Mouse (Mus musculus): ENCODE results near the gene Mansc4. TPM values are rescaled to one million over a fixed set of nuclear protein-coding genes. Genes with fewer than 3 reads are reported as not detected.

The Mansc4 gene
- polyA plus RNA-seq, 1 experiment from 2014 or later = 0.24 TPM

DNA sequence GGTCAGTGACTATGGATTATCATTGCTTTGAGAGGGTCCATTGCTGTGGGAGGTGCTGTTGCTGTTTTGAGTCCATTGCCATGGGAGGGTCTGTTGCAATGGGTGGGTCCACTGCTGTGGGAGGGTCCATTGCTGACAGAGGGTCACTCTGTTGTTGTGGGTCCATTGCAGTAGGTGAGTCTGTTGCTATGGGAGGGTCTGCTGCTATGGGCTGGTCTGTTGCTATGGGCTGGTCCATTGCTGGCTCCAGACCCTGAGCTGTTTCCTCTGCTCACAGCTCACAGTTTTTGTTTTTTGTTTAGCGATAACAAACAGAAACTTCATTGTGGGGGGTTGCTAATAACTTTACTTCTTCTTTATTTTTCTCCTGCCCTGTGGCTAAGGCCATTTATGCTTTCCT lies 18.7 kb upstream of the Mansc4 start:
- Histone ChIP-seq H3K9ac (ENCODE audit: low read length) (no peak overlapping the region), H3K27me3 (ENCODE audit: control insufficient read depth, insufficient read depth, low read length) (no peaks in the 10 kb centered on the region), H3K4me3 (ENCODE audit: control insufficient read depth in 1 of 2, insufficient read depth in 1 of 2, low read depth in 1 of 2, low read length in 2 of 2) (no peak overlapping the region), H3K36me3 (ENCODE audit: control insufficient read depth, insufficient read depth, low read length) (peaks cover 61% of the 10 kb centered on the region), H3K9me3 (ENCODE audit: control insufficient read depth, low read length) (no peaks in the 10 kb centered on the region), H3K4me1 (ENCODE audit: control insufficient read depth in 2 of 2, insufficient read depth in 2 of 2, low read length in 2 of 2) (peaks cover 7 to 11% of the 10 kb centered on the region in 2 experiments; a peak in 3 of 4 replicates), H3K27ac (replicated peaks in 1 of 2; ENCODE audit: control insufficient read depth in 1 of 2, insufficient read depth in 1 of 2, low read depth in 2 of 2, low read length in 2 of 2) (no peak overlapping the region), H3K4me2 (ENCODE audit: low read length) (no peak overlapping the region)
- ATAC-seq (ENCODE audit: insufficient number of reproducible peaks, insufficient read depth, low FRiP score, low read depth) = no peak
- 93% methylated on average over 1 of the region's 1 CpGs for WGBS

DNA sequence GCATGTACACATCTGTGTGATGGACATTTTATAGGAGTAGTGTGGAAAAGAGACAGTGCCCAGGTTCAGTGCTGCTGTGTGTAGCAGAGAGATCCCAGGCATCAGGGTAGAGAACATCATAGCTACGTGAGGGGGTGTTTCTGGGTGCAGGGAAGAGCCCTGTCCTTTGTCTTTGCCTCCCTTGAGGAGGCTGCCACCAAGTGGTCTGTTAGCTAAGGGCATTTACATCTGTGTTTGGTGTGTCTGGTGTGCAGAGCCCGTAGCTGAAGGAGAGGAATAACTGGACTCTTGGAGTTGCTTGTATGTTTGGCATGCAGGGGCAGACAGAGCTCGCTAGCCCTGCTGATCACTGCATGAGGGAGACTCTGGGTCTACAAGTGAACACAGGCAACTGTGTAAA lies 15.5 kb upstream of the Mansc4 start:
- no peak overlapping the region for H3K4me3 ChIP-seq (ENCODE audit: control insufficient read depth in 1 of 2, insufficient read depth in 1 of 2, low read depth in 1 of 2, low read length in 2 of 2)
- H3K27ac ChIP-seq (replicated peaks in 1 of 2; ENCODE audit: control insufficient read depth in 1 of 2, insufficient read depth in 1 of 2, low read depth in 2 of 2, low read length in 2 of 2) = no peak overlapping the region
- peaks cover 39% of the 10 kb centered on the region for H3K36me3 ChIP-seq (ENCODE audit: control insufficient read depth, insufficient read depth, low read length)
- H3K4me1 ChIP-seq (ENCODE audit: control insufficient read depth in 2 of 2, insufficient read depth in 2 of 2, low read length in 2 of 2) = peaks cover 4 to 10% of the 10 kb centered on the region in 2 experiments; a peak in 3 of 4 replicates
- H3K9me3 ChIP-seq (ENCODE audit: control insufficient read depth, low read length) = no peaks in the 10 kb centered on the region
- 84% methylated on average over 3 of the region's 3 CpGs for WGBS
- ATAC-seq (ENCODE audit: insufficient number of reproducible peaks, insufficient read depth, low FRiP score, low read depth) = no peak
- no peak overlapping the region for H3K4me2 ChIP-seq (ENCODE audit: low read length)
- no peaks in the 10 kb centered on the region for H3K27me3 ChIP-seq (ENCODE audit: control insufficient read depth, insufficient read depth, low read length)
- no peak overlapping the region for H3K9ac ChIP-seq (ENCODE audit: low read length)

- Histone ChIP-seq H3K9me3 (ENCODE audit: control insufficient read depth, low read length) (no peaks in the 10 kb centered on the region), H3K4me2 (ENCODE audit: low read length) (no peak overlapping the region), H3K36me3 (ENCODE audit: control insufficient read depth, insufficient read depth, low read length) (peaks cover 39% of the 10 kb centered on the region), H3K9ac (ENCODE audit: low read length) (no peak overlapping the region), H3K27ac (replicated peaks in 1 of 2; ENCODE audit: control insufficient read depth in 1 of 2, insufficient read depth in 1 of 2, low read depth in 2 of 2, low read length in 2 of 2) (no peak overlapping the region), H3K4me1 (ENCODE audit: control insufficient read depth in 2 of 2, insufficient read depth in 2 of 2, low read length in 2 of 2) (peaks cover 4 to 10% of the 10 kb centered on the region in 2 experiments; a peak in 3 of 4 replicates), H3K27me3 (ENCODE audit: control insufficient read depth, insufficient read depth, low read length) (no peaks in the 10 kb centered on the region), H3K4me3 (ENCODE audit: control insufficient read depth in 1 of 2, insufficient read depth in 1 of 2, low read depth in 1 of 2, low read length in 2 of 2) (no peak overlapping the region)
- WGBS = 80% methylated on average over 19 of the region's 19 CpGs
- ATAC-seq (ENCODE audit: insufficient number of reproducible peaks, insufficient read depth, low FRiP score, low read depth) = no peak
Measured at GRCm38 (mm10) chr6:147099458-147100277, 12.8 kb upstream of the Mansc4 start.

DNA sequence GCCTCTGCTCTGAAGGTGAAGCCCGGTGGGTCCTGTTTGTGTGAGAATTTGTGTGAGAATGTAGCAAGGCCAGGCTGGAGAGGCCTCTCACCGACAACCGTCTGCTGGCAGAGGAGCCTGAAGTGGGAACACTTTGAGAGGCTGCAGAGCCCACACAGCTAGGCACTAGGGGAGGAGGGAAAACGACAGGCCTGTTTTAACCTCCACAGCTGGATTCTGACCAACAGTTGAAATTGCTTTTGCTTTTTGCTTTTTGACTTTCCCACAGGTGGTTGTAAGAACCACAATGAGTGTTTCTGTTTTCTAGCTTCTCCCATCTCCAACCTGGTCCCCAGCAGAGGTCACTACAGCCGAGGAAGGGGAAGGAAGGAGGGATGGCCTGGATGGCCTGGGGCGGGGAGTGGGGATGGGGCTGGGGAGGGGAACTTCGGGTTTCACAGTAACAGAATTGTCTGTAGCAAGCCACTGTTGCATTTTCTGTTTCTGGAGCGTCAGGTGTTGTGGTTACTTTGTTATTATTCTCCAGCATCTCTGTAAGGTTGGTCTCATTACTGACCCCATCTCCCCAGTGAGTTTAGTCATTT lies 10.6 kb upstream of the Mansc4 start:
- Histone ChIP-seq H3K27ac (replicated peaks in 1 of 2; ENCODE audit: control insufficient read depth in 1 of 2, insufficient read depth in 1 of 2, low read depth in 2 of 2, low read length in 2 of 2) (no peak overlapping the region), H3K36me3 (ENCODE audit: control insufficient read depth, insufficient read depth, low read length) (peaks cover 28% of the 10 kb centered on the region), H3K4me2 (ENCODE audit: low read length) (no peak overlapping the region), H3K9ac (ENCODE audit: low read length) (no peak overlapping the region), H3K27me3 (ENCODE audit: control insufficient read depth, insufficient read depth, low read length) (no peaks in the 10 kb centered on the region), H3K9me3 (ENCODE audit: control insufficient read depth, low read length) (no peaks in the 10 kb centered on the region), H3K4me3 (ENCODE audit: control insufficient read depth in 1 of 2, insufficient read depth in 1 of 2, low read depth in 1 of 2, low read length in 2 of 2) (no peak overlapping the region), H3K4me1 (ENCODE audit: control insufficient read depth in 2 of 2, insufficient read depth in 2 of 2, low read length in 2 of 2) (peaks cover 11 to 12% of the 10 kb centered on the region in 2 experiments)
- ATAC-seq (ENCODE audit: insufficient number of reproducible peaks, insufficient read depth, low FRiP score, low read depth) = no peak
- 48% methylated on average over 8 of the region's 8 CpGs for WGBS

- no peak overlapping the region for H3K27ac ChIP-seq (replicated peaks in 1 of 2; ENCODE audit: control insufficient read depth in 1 of 2, insufficient read depth in 1 of 2, low read depth in 2 of 2, low read length in 2 of 2)
Measured at GRCm38 (mm10) chr6:147096934-147097333, 10.1 kb upstream of the Mansc4 start.

GRCm38 (mm10) chr6:147096109-147096508 lies 9.3 kb upstream of the Mansc4 start:
- ATAC-seq (ENCODE audit: insufficient number of reproducible peaks, insufficient read depth, low FRiP score, low read depth) = no peak
- no peak overlapping the region for H3K4me2 ChIP-seq (ENCODE audit: low read length)
- H3K36me3 ChIP-seq (ENCODE audit: control insufficient read depth, insufficient read depth, low read length) = peaks cover 18% of the 10 kb centered on the region; the same call in 1 of the 2 replicates
- H3K9me3 ChIP-seq (ENCODE audit: control insufficient read depth, low read length) = no peaks in the 10 kb centered on the region
- H3K27me3 ChIP-seq (ENCODE audit: control insufficient read depth, insufficient read depth, low read length) = no peaks in the 10 kb centered on the region
- no peak overlapping the region for H3K27ac ChIP-seq (replicated peaks in 1 of 2; ENCODE audit: control insufficient read depth in 1 of 2, insufficient read depth in 1 of 2, low read depth in 2 of 2, low read length in 2 of 2)
- H3K4me1 ChIP-seq (ENCODE audit: control insufficient read depth in 2 of 2, insufficient read depth in 2 of 2, low read length in 2 of 2) = peaks cover 14 to 15% of the 10 kb centered on the region in 2 experiments
- no peak overlapping the region for H3K4me3 ChIP-seq (ENCODE audit: control insufficient read depth in 1 of 2, insufficient read depth in 1 of 2, low read depth in 1 of 2, low read length in 2 of 2)
- 93% methylated on average over 4 of the region's 4 CpGs for WGBS
- H3K9ac ChIP-seq (ENCODE audit: low read length) = no peak overlapping the region

More at GRCm38 (mm10) chr6:147096934-147097333, 10.1 kb upstream of the Mansc4 start:
- no peak overlapping the region for H3K4me2 ChIP-seq (ENCODE audit: low read length)
- 72% methylated on average over 3 of the region's 3 CpGs for WGBS
- H3K27me3 ChIP-seq (ENCODE audit: control insufficient read depth, insufficient read depth, low read length) = no peaks in the 10 kb centered on the region
- peaks cover 15% of the 10 kb centered on the region in 2 experiments for H3K4me1 ChIP-seq (ENCODE audit: control insufficient read depth in 2 of 2, insufficient read depth in 2 of 2, low read length in 2 of 2)
- H3K9me3 ChIP-seq (ENCODE audit: control insufficient read depth, low read length) = no peaks in the 10 kb centered on the region
- H3K9ac ChIP-seq (ENCODE audit: low read length) = no peak overlapping the region
- ATAC-seq (ENCODE audit: insufficient number of reproducible peaks, insufficient read depth, low FRiP score, low read depth) = no peak
- no peak overlapping the region for H3K4me3 ChIP-seq (ENCODE audit: control insufficient read depth in 1 of 2, insufficient read depth in 1 of 2, low read depth in 1 of 2, low read length in 2 of 2)
- H3K36me3 ChIP-seq (ENCODE audit: control insufficient read depth, insufficient read depth, low read length) = peaks cover 23% of the 10 kb centered on the region

DNA sequence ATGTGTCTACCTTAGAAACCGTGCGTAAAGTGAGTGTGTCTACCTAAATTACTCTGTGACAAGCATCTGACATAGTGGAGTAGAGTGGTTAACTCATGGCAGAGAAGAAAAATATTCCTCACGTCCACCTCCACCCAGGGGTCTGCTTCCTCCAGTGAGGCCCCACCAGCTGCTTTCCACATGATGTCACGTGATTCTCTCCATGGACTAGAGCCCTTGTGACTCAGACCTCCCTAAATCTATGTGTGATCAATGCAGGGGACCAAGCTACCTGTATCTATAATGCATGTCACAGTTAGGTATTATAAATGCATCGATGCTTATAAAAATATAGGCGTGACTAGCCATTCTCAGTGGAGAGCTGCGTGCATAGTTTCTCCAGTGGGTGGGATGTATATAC lies 7.9 kb upstream of the Mansc4 start:
- H3K4me3 ChIP-seq (ENCODE audit: control insufficient read depth in 1 of 2, insufficient read depth in 1 of 2, low read depth in 1 of 2, low read length in 2 of 2) = no peak overlapping the region
- peaks cover 7 to 16% of the 10 kb centered on the region in 2 experiments; a peak in 3 of 4 replicates for H3K4me1 ChIP-seq (ENCODE audit: control insufficient read depth in 2 of 2, insufficient read depth in 2 of 2, low read length in 2 of 2)
- ATAC-seq (ENCODE audit: insufficient number of reproducible peaks, insufficient read depth, low FRiP score, low read depth) = no peak
- no peaks in the 10 kb centered on the region for H3K9me3 ChIP-seq (ENCODE audit: control insufficient read depth, low read length)
- no peak overlapping the region for H3K27ac ChIP-seq (replicated peaks in 1 of 2; ENCODE audit: control insufficient read depth in 1 of 2, insufficient read depth in 1 of 2, low read depth in 2 of 2, low read length in 2 of 2)
- no peak overlapping the region for H3K9ac ChIP-seq (ENCODE audit: low read length)
- no peak overlapping the region for H3K4me2 ChIP-seq (ENCODE audit: low read length)
- WGBS = 77% methylated on average over 7 of the region's 7 CpGs
- H3K27me3 ChIP-seq (ENCODE audit: control insufficient read depth, insufficient read depth, low read length) = no peaks in the 10 kb centered on the region
- H3K36me3 ChIP-seq (ENCODE audit: control insufficient read depth, insufficient read depth, low read length) = peaks cover 18% of the 10 kb centered on the region; the same call in 1 of the 2 replicates

Measured in heart, embryonic 14.5 days (tissue).